Mouse (Mus musculus) right cerebral cortex, postnatal 4 days (tissue): ENCODE data around the gene Mfrp.
"Not testable (repeated sequence)": the region's sequence is repeated elsewhere in the genome, so short reads cannot be mapped to it uniquely, and the experiment has no call there.

Experiments
- DNase-seq: peaks from one replicate; pipeline ENCODE4 v3.0.0-alpha.2; 2022

Mfrp gene

DNA sequence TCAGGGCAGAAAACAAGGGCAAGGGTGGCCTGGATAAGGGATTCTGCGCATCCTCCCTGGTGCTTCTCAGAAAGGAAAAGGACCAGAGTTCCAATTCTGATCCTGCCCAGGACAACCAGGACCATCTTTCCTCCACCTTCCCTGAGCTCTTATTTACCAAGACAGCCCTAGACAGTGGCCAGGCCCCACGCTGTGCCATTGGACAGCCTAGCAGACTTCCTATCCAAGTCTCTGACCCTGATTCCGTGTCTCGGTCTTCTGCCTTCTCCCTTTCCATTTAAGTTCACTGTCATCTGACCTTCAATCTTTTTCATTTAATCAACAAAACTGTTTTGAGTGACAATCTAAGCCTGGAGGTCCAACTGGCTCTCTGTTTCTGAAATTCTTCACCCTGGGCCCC, 5.1 kb downstream of the Mfrp start:
- no peak for DNase-seq

DNA sequence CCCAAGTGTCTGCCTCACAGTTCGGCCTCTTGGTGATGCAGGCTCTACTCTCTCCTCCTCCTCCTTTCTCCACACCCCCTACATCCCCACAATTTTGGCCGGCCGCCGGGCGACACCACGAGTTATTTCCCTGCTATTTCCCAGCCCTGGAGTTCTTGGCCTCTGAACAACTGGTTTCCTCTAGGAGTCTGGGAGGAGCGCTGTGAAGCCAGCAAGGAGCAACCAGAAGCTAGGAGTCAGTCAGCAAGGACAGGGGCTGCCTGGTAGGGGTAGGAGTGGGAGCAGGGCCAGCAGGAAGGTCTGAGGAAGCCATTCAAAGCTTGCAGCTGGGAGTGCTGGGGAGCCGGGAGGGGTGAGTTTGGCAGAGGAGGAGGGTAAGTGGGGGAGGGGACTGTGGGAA, 5.6 kb downstream of the Mfrp start, which contains the start of gene C1qtnf5:
Gene C1qtnf5, plus strand, starts transcription at position 136 of the 400 bp plus-strand sequence.
- DNase-seq: peak; percentile 78

DNA sequence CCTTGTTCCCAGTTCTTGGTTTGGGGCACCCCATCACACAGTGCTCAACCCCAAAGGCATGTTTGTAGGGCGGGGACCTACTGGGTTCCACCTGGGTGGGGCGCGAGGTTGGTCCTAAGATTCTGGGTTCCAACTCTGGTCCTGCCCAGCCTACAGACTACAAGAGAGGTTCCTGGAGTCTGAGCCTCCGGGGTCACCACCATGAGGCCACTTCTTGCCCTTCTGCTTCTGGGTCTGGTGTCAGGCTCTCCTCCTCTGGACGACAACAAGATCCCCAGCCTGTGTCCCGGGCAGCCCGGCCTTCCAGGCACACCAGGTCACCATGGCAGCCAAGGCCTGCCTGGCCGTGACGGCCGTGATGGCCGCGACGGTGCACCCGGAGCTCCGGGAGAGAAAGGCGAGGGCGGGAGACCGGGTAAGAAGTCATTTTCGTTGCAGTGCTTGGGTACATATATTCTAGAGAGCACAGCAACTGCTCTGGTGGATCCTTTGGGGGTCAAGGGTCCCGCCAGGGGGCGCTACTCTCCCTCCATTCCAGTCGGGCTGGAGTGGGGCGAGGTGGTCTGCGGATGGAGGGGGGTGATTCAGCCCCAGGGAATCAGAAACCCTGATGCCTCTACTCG, 6.1 kb downstream of the Mfrp start:
- peak; percentile 76 for DNase-seq

DNA sequence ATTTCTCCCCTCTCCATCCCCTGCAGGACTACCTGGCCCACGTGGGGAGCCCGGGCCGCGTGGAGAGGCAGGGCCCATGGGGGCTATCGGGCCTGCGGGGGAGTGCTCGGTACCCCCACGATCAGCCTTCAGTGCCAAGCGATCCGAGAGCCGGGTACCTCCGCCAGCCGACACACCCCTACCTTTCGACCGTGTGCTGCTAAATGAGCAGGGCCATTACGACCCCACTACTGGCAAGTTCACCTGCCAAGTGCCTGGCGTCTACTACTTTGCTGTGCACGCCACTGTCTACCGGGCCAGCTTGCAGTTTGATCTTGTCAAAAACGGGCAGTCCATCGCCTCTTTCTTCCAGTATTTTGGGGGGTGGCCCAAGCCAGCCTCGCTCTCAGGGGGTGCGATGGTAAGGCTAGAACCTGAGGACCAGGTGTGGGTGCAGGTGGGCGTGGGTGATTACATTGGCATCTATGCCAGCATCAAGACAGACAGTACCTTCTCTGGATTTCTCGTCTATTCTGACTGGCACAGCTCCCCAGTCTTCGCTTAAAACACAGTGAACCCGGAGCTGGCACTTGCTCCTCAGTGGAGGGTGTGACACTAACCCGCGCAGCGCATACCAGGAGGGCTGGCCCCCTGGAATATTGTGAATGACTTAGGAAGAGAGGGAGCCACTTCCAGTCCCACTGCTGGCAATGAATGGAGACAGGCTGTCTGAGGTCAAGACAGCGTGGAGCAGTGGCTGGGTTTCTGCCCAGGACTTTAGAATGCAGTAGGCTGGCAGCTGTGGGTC, 6.9 kb downstream of the Mfrp start:
- no peak for DNase-seq

DNA sequence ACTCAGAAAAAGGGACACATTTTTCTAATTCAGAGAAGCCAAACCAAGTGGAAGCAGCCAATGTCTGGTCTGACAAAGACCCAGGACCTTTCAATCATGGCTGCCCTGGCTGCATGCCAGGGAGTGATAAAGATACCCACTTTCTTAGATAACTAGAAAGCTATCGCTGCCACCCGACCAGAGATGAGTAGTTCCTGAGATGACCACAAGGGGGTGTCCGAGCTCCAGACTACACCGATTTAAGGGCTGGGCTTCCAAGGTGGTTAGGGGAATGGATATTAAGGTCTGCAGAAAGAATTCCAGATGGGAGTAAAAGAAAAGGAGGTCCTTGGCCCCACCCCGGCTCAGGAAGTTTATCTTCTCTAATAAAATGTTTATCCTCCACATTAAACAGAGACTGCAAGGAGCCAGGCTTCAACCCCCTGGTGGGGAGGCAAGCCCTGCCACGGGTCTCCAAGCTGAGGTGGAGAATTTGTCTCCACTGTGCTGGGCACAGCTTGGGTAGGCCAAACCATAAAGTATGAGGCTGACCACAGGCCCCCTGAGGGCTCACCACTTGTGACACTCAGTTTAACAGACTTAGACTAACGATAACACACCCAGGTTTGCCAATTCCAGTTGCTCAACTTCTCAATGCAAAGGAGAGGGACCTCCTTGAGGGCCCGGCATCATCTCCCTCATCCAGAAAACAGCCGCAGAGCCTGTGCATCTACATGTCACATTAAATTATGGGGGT, 8.0 kb downstream of the Mfrp start:
- DNase-seq: peak; percentile 83

DNA sequence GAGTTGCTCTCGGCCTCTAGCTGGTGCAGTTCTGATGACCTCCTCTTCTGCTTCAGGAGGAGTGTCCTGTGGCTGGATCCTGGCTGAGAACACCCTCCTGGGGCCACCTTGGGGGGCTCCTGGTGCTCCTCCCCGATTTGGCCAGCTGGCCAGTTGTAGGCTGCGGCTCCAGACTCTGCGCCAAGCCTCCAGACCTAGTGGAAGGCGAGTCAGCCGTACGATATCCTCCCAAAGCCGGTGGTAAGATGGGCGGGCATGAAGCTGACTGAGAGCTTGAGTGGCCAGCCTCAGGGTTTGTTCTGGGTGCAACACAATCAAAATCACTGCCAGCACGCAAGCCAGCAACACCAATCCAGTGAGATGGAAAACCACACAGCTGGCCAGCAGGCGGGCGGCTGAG, 10.4 kb downstream of the Mfrp start:
- not testable (repeated sequence) for DNase-seq

DNA sequence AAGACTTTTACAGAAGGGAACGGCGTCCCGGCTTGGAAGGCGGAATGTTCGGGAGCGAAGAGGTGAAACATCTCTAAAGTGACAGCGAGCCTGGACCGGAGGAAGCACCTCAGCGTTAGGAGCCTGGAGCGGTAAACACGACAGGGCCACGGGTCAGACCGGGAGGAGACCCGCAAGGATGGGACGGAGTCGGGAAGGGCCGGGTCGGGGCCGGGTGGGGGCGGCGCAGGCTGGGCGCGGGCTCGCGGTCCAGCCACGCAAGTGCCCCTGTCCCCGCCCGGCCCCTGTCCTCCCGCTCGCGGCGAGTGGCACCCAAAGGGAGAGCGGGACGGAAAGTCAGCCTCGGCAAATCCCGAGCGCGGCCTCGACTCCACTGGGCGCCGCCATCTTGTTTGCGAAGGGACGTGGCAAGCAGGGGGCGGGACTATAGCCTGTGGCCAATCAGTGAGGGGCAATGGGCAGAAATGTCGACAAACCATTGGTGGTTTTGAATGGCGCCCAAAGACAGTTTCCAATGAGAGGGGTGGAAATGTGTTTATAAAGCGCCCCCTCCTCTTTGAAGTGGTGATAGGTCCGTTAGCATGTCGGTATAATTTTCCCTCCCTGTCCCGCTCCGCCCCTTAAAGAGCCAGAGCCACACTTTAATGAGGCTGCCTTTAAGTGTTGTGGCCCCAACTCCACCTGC, 11.7 kb downstream of the Mfrp start, which contains the start of the genes Gm49380 and Rnf26:
Gene Gm49380, minus strand, starts transcription at position 396 of the 685 bp plus-strand sequence.
Gene Rnf26, minus strand, starts transcription at position 413 of the 685 bp plus-strand sequence.
- DNase-seq: peak; percentile 96

DNA sequence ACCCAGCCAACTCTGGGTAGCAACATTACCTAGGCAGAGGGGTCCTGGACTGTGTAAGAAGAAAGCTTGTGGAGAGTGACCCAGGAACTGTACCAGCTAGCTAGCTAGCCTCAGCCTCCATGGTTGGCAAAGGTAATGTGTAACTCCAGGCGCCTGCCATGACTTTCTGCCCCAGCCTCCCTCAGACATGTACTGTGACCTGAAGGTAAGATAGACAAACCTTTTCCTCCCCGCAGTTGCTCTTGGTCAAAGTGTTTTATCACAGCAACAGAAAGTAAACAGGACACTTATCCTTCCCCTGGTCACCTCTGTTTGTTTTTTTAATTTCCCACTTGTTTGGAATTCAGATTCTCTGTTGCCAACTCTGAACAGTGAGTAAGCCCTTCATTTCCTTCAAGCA, 12.9 kb downstream of the Mfrp start:
- no peak for DNase-seq

DNA sequence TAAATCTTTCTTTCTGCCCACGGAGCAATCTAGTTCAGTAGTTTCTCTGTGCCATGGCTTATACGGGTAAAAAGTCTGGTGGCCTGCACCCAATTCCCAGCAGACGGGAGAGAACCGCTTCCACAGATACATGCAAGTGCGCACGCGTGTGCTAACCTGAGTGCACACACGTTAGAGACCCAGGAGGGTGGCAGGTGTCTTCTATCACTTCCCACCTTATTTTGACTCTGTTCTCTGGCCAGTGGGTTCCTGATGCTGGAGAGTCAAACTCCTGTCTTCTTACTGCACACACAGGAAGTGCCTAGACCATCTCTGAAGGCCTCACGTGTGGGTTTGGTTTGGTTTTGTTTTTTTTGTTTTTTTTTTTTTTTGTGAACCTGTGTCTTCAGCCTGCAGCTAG, 14.1 kb downstream of the Mfrp start:
- DNase-seq: no peak

DNA sequence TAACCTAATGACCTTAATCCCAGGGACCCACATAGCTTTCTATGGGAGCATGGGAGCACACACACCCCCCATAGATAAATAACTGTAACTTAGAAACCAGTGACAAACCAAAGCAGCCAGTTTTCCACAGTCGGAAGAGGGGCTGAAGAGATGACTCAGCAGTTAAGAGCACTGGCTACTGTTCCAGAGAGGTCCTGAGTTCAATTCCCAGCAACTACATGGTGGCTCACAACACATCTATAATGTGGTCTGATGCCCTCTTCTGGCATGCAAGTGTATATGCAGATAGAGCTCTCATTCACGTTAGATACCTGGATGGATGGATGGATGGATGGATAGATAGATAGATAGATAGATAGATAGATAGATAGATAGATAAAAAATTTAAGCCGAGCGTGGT, 14.7 kb downstream of the Mfrp start:
- DNase-seq: no peak

DNA sequence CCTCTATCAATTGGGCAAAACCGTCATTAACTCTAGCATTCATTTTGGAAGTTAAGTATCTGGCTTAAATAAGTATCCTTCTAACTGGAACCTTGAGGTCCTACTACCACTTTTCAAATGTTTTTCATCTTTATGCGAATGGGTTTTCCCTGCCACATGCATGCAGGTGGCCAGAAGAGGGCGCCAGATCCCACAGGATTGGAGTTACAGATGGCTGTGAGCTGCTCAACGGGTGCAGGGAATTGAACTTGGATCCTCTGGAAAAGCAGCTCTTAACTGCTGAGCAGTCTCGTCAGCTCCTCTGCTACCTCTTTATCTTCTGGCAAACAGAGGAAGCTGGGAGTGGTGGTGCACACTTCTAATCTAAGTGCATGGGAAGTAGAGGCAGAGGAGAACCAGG, 17.5 kb downstream of the Mfrp start:
- peak; percentile 46 for DNase-seq

DNA sequence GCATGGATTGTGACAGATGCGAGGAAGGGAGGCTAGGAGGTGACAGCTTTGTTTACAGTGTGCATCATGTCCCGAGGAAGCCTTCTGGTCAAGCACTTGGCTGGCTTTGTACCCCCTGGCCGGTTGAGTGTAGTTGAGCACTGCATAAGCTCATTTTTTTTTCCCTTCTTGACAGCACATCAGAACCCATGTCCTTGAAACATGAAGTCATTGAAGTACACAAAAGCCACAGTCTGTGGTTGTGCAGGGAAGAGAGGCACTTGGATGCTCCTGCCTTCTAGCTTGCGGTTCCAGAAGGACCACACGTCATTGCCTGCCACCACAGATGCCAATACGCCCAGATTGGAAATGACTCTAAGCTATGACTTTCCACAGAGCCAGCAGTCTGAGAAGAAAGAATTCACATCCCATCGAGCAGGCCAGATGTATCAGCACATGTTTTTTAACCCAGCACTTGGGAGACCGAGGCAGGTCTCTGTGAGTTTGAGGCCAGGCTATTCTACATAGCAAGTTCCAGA, 18.5 kb downstream of the Mfrp start:
- DNase-seq: no peak

DNA sequence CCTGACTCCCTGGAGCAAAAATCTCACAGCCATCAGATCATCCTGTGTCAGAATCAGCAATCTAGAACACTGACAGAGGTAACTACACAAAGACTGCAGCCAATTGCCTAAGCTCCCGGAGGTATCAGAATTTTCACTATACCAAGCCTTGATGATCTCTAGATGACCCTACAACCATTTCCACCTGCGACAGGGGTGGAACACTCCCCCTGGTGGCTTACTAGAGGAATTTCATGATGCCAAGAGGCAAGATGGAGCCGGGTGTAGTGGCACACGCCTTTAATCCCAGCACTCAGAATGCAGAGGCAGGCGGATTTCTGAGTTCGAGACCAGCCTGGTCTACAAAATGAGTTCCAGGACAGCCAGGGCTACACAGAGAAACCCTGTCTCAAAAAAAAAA, 22.8 kb downstream of the Mfrp start:
- DNase-seq: no peak

DNA sequence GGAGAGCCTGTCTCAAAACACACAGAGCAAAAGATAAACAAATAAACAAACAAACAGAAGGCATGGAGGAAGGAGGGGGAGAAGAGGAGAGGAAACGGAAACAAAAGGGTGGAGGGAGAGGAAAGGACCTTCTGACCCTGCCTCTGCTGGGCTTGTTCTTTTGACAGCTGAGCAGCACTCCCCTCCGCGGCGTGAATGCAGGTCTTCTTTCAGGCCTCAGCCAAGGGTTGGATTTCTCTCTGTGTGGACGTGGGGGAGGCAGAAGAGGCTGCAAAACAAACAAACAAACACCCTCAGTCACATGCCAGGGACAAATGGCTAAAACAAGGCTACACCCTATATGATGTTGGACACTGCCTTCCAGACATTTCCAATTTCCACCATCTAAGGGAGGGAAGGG, 23.5 kb downstream of the Mfrp start:
- no peak for DNase-seq

DNA sequence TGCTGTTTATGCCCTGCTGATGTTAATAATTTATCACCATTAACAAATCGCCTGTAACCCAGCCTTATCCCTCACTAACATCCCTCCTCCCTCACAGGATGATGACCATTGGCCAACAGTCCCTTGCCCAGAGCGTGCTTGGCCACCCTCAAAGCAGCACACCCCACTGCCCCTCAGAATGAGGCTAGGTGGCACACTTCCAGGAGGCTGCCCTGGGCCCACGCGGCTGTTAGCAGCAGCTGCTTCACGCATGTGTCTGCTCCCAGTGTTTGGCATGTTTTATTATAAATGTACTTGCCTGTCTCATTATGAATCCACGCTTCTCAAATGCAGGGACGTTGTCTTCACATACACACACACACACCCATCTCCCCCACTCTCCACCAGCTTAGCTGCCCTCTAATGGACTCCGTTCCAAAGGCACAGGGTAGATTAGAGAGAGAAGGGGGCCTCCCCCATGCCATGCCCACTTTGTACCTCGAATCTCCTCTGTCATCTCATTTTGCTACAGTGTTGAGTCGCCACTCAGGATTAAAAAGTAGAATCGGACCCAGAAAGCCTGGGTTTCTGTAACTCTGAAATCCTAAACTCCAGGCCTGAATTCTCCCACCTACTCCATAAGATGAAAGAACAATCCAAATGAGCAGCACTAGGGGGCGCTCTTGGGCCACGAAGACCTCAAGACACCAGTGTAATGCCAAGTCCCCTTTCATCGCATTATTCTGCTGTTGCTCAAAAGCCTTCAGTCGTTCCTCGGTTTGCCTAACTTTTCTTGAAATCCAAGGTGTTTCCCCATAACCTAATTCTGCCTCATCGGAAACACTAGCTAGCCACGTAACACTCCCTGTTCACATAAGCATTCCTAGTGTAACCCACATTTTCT, 24.3 kb downstream of the Mfrp start:
- peak; percentile 89 for DNase-seq

DNA sequence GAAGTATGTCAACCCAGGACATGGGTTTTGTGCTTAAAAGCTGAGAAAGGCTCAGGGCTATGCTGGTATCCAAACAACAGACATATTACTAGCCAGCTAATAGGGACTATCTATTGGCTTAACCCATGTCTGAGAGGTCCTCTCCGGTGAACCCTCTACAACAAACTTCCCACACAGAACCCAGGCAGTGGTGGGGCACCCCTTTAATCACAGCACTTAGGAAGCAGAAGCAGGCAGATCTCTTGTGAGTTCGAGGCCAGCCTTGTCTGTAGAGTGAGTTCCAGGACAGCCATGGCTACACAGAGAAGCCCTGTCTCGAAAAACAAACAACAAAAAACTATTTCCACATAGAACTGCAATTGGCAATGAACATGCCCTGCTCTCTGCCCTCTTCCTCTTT, 25.2 kb downstream of the Mfrp start:
- DNase-seq: no peak

DNA sequence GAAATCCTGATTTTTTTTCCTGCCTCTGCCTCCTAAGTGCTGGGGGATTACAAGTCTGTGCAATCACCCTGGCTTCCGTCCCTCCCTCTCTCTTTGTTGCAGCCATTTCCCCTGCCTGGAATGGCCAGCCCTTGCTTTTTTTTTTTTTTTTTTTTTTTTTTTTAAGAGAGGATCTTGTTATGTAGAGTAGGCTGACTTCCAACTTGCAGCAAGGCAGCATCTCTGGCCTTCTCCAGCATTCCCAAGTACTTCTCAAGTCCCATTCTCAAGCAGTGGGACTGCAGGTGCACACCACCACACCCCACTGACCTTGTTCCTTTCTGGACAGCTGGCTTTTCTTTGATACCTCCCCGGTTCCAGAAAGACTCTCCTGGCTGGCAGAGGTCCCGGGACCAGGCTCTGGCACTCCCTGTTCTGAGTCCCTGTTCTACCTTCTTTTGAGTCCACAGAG, 25.8 kb downstream of the Mfrp start:
- no peak for DNase-seq

DNA sequence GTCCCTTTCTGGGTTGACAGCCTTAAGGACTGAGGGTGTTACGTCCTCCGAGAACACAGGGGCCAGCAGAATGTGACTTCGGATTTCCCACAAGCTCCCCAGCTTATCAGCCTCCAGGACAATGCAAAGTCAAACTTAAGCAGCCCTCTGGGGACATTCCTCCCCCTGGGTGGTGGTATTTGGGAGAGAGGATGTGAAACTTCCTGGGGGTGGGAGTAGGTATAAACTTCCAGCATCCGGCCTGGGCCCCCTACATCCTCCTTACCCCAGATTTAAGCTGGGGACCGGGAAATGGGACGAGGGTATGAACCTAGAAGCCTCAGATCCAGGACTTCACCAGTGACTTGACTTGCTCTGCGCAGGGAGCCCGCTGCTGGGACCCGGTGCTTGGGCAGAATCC, 28.1 kb downstream of the Mfrp start:
- DNase-seq: no peak

DNA sequence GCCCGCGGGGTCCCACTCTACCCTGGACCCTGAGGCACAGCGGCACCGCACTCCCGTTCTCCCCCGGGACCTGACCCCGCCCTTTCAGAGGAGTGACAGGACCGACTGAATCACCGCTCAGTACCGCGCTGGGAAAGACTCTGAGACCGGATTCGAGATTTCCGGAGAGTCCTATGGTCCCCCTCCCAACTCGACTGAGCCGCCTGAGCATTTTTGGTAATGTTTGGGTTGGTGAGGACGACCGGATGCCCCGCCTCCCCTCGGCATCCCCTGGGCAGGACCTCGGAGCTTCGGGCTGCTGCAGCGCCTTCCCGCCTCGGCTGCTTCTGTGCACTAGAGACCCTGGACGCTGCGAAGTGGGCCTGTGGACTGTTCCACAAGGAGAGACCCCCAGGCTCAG, 28.5 kb downstream of the Mfrp start:
- DNase-seq: no peak

DNA sequence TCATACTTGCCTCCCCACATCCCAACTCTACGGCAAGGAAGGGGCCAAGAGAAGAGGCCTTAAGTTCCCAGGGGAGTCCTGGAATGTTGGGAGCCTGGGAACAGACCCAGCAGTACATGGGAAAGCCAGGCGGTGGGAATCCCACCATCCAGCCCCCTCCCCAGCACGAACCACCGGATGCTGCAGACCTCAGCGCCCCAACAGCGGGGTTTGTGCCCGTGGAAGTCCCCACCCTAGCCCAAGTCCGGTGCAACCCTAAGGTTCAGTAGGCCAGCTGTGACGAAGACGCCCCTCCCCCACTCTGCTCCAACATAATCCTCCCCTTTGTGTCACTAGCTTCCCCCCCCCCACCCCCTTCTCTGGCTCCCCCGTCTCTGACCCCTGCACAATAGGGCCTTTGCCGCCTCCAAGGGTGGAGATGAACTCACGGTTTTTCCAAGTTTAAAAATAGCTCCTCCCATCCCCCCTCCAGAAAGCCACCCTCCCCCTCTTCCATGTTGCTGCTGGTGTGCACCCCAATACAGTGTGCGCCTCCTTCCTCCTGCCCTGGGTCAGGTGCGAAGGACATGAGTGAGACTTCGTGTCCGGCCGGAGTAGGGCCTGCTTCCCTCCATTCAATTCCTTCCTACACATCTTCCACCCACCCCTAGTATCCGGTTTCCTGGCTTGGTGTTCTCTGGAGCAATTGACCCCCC, 29.2 kb downstream of the Mfrp start:
- no peak for DNase-seq

DNA sequence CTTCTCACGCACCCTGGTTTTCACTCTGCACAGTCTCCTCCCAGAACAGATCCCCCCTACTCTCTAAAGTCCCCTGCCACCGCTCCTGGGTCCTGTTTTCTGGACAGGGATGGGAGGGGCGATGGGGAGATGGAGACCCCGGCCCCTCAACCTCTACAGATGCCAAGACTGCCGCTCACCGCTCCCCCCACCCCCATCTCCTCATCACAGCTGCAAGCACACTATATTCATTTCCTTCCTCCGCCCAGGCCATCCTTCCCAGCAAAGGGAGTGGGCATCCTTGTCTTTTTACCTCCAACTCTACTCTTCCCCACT, 29.7 kb downstream of the Mfrp start:
- DNase-seq: no peak
